Mouse (Mus musculus) adipocyte (in vitro differentiated cells): ENCODE measurements around the gene Egln2.
A peak's percentile ranks its signal among the peaks of the same experiment; 100 is the strongest.

ENCODE experiments used
- DNase-seq: peaks from one replicate; pipeline ENCODE4 v3.0.0-alpha.2; 2016; ENCODE audit warnings: low spot score

The Egln2 gene

DNA sequence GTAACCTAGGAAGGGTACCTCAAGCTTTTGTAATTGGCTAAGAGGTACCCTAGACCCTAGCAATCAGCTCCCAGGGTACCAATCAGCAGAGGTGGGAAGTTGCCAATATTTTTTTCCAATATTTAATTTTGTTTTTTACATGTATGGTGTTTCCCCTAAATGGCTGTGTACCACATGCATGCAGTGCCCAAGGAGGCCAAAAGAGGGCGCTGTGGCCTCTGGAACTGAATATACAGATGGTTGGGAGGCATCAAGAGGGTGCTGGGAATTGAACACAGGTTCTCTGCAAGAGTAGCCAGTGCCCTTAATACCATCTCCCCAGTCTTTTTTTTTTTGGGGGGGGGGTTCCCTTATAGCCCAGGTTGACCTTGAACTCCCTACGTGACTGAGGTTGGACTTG, 35.2 kb downstream of the Egln2 start:
- DNase-seq: no peak

DNA sequence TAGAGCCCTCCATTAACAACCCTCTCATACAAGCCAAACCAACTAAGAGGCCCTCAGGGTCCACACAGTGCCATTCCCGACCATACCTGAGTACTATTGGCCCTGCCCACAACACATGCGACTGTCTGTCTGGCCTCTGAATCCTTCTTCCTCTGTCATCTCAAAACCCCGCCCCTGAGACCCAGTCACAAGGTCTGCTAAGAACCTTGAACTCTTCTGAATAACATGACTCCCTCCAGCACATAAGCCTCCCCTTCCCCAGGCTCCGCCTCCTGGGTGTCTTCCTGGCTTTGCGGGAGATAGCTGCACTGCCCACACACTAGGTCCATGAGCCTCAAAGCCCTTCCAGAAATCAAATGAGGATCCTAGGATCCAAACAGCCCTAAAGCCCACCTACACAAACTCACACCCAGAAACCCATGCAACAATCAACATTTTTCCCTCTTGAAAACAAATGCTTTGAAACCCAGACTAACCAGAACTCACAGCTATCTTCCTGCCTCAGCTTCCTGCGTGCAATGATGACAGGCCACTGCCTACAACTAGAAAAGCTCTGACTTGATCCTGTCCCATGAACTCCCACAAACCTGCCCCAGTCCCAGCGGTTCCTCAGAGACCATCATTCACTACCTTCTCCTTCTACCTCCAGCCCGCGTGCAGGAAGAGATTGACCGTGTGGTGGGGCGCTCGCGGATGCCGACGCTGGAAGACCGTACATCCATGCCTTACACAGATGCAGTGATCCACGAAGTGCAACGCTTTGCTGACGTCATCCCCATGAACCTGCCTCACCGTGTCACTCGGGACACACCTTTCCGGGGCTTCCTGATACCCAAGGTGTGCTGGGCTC, 35.9 kb downstream of the Egln2 start:
- no peak for DNase-seq

- no peak for DNase-seq
Observed at GRCm38 (mm10) chr7:27129811-27130210, 36.8 kb downstream of the Egln2 start.

GRCm38 (mm10) chr7:27128946-27129345, 37.7 kb downstream of the Egln2 start:
- DNase-seq: no peak

DNA sequence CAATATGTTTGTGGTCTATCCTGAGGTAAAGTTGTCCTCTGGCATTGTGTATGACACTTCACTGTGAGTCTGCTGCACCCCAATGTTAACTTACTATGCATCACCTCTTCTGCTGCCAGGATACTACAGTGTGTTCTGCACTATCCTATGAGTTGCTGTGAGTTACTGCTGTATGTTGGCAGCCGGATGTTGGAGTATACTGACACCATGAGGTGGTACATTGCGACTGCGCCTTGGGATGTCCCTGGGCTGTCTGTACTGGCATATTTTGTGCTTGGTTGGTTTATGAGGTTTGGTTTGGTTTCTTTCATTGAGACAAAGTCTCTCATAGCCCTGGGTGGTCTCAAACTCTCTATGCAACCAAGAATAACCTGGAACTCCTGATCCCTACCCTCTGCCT, 38.4 kb downstream of the Egln2 start:
- peak; percentile 58 for DNase-seq

DNA sequence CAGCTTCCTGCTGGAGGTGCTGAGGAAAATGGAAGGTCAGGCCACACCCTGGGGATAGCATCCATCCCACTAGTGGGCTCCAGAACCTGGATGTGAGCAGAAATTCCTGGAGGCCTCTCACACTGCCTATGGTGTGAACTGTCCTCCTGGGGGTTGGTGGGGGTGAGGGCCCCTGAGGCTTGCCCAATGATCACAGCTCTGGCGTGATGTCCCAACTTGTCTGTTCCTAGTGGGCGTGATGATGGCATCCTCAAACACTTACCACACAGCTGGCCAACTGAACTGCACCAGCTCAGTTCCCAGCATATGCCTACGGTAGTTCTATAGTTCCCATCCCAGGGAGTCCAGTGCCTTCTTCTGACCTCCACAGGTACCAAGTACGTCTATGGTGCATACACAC, 41.6 kb downstream of the Egln2 start:
- DNase-seq: no peak

- DNase-seq: no peak
Observed at GRCm38 (mm10) chr7:27124305-27124832, 42.2 kb downstream of the Egln2 start.

DNA sequence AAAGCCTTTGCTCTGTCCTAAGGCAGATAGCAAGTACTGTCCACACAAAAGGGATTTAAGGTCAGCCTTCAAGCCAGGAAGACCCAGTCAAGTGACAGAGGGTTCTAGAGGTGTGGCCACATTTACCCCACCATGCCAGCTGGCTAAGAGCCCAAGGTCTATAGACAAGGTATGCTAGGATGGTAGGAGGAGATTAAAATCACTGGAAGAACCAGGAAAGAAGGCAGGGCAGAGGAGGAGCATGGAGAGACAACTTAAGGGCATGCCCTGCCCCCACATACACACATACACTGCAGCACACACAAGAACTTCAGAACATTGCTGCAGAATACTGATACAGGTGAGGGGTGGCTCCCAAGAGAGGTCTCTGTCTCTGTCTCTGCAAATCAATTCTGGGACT, 46.9 kb downstream of the Egln2 start, which contains the start of gene Cyp2f2:
Gene Cyp2f2 (plus strand): TSS at position 234 of the 400 bp plus-strand sequence.
- DNase-seq: peak; percentile 59

DNA sequence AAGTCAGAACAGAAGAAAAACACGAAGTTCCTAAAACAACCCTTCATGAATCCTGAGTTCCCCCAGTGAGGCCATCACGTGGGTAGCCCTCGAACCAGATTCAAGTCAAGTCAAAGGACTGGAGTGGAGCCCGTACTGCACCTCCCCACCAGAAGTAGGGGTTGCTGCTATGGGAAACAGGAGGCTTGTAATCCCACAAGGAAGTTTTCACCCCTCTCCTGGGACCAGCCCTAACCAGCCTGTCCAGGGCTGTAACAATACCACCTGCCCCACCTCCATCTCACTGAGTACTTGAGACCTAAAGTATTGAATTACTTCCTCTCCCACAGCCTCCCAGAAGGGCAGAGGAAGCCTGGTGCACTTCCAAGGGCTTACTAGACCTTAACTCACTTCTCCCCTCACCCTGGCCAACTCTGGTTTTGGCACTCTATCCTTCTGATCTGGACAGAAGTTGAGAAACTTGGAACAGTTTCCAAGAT, 48.5 kb downstream of the Egln2 start:
- peak; percentile 89 for DNase-seq

DNA sequence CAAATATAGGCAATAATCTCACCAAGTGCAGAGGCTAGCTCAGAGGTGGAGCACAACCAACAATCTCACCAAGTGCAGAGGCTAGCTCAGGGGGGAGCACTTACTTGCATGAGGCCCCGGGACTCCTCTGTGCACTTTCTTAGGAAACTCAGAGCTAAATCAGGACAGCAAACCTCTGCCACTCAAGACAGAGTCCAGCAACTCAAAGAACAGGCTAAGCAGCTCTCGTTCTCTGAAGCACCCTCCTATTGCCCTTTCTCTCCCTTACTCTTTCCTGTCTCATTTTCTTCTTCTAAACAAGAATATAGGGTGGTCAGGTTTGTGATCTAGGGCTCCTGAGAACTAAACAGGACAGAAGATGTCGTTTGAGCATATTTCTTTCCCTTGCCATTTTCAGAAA, 54.6 kb downstream of the Egln2 start:
- no peak for DNase-seq

GRCm38 (mm10) chr7:27111038-27111437, 55.6 kb downstream of the Egln2 start:
- DNase-seq: no peak

DNA sequence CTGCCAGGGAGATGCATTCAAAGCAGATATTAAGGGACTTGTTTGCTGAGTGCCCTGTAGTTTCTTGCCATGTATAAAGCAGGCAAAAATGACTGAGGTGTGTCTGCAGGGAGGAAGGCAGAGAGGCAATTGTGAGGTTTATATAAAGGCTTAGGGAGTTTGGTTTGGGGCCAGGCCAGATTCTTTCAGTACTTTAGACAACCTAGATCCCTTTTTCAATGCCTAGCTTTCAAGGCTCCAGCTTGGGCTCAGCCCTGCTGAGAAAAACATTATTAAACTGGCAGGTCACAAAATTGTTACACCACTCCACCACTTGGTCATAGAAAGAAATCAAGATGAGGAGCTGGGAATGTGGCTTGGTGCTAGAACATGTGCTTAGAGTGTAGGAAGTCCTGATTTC, 56.3 kb downstream of the Egln2 start:
- no peak for DNase-seq
